Mouse (Mus musculus) MEL (cell line): Measurements from ENCODE around the gene Sall1. TPM values are rescaled to one million over a fixed set of nuclear protein-coding genes. Genes with fewer than 3 reads are reported as not detected.

Experiments
- DNase-seq: peaks from one replicate; pipeline ENCODE4 v3.0.0; 2011; ENCODE audit warnings: low read depth, low spot score
- H3K27ac ChIP-seq: 2 replicates; pipeline ENCODE4 v1.5.1; 2012; ENCODE audit warnings: low read depth, mild to moderate bottlenecking, control low read depth, low read length, moderate library complexity; ENCODE audit not compliant: control insufficient read depth
- H3K27me3 ChIP-seq, 2 experiments: fragments of 150-350 bp in 1 of 2; sonication (generic) in 1 of 2; 2 replicates each; pipeline ENCODE4 v1.6.1; 2012; ENCODE audit warnings: low read length in 2 of 2, mild to moderate bottlenecking in 2 of 2, improper control_type of control experiment in 1 of 2, moderate library complexity in 1 of 2; ENCODE audit not compliant: insufficient read depth in 2 of 2, control insufficient read depth in 1 of 2
- H3K36me3 ChIP-seq, 2 experiments: 2 replicates each; pipeline ENCODE4 v1.6.1; 2012 to 2014; ENCODE audit warnings: low read length in 2 of 2, improper control_type of control experiment in 1 of 2, inconsistent platforms in 1 of 2, mild to moderate bottlenecking in 1 of 2; ENCODE audit not compliant: insufficient read depth in 2 of 2, control insufficient read depth in 1 of 2
- H3K4me1 ChIP-seq, 2 experiments: fragments of 150-350 bp in 1 of 2; sonication (generic) in 1 of 2; 2 replicates each; pipeline ENCODE4 v1.6.1; 2012; ENCODE audit warnings: low read length in 2 of 2, improper control_type of control experiment in 1 of 2, mild to moderate bottlenecking in 1 of 2; ENCODE audit not compliant: insufficient read depth in 2 of 2, control insufficient read depth in 1 of 2
- H3K4me3 ChIP-seq, 2 experiments: fragments of 150-350 bp in 1 of 2; sonication (generic) in 1 of 2; 2 replicates each; pipeline ENCODE4 v1.5.1; 2012; ENCODE audit warnings: low read depth in 2 of 2, low read length in 2 of 2, mild to moderate bottlenecking in 2 of 2, moderate library complexity in 2 of 2, control low read depth in 1 of 2, improper control_type of control experiment in 1 of 2; ENCODE audit not compliant: control insufficient read depth in 1 of 2, insufficient read depth in 1 of 2
- H3K79me2 ChIP-seq: 2 replicates; pipeline ENCODE4 v1.6.1; 2012; ENCODE audit warnings: mild to moderate bottlenecking, low read length, moderate library complexity; ENCODE audit not compliant: control insufficient read depth, poor library complexity, insufficient read depth
- H3K9ac ChIP-seq: 2 replicates; pipeline ENCODE4 v1.6.1; 2012; ENCODE audit warnings: low read depth, mild to moderate bottlenecking, control low read depth, low read length, moderate library complexity; ENCODE audit not compliant: control insufficient read depth, poor library complexity, severe bottlenecking
- H3K9me3 ChIP-seq: fragments of 150-350 bp; sonication (generic); replicated peaks from 2 replicates; pipeline ENCODE4 v1.6.1; 2012; ENCODE audit warnings: mild to moderate bottlenecking, low read length, improper control_type of control experiment, moderate library complexity; ENCODE audit not compliant: insufficient read depth
- BHLHE40 ChIP-seq: IDR thresholded peaks from 2 replicates; pipeline ENCODE4 v1.6.1; 2012; ENCODE audit warnings: low read depth, mild to moderate bottlenecking, inconsistent platforms, low read length, improper control_type of control experiment, borderline replicate concordance
- CHD1 ChIP-seq: IDR thresholded peaks from 2 replicates; pipeline ENCODE4 v1.6.1; 2012; ENCODE audit warnings: low read depth, mild to moderate bottlenecking, inconsistent platforms, low read length, improper control_type of control experiment
- CTCF ChIP-seq, 3 experiments: IDR thresholded peaks in 2 of 3; conservative IDR thresholded peaks in 1 of 3; 2 replicates each; pipeline ENCODE4 v1.5.1; 2011 to 2012; ENCODE audit warnings: low read length in 3 of 3, low read depth in 2 of 3, mild to moderate bottlenecking in 2 of 3, improper control_type of control experiment in 1 of 3, inconsistent platforms in 1 of 3, mixed read lengths in 1 of 3, moderate library complexity in 1 of 3; ENCODE audit not compliant: control insufficient read depth in 1 of 3, insufficient read depth in 1 of 3, poor library complexity in 1 of 3, severe bottlenecking in 1 of 3
- ELF1 ChIP-seq: IDR thresholded peaks from 2 replicates; pipeline ENCODE4 v1.6.1; 2014; ENCODE audit warnings: low read depth, mild to moderate bottlenecking, inconsistent platforms, low read length, improper control_type of control experiment, moderate library complexity
- EP300 ChIP-seq, 2 experiments: IDR thresholded peaks; 2 replicates each; pipeline ENCODE4 v1.6.1; 2011; ENCODE audit warnings: improper control_type of control experiment in 2 of 2, low read length in 2 of 2, low read depth in 1 of 2, mild to moderate bottlenecking in 1 of 2
- GABPA ChIP-seq: IDR thresholded peaks from 2 replicates; pipeline ENCODE4 v1.6.1; 2012; ENCODE audit warnings: low read depth, mild to moderate bottlenecking, inconsistent platforms, low read length, improper control_type of control experiment, moderate library complexity
- GATA1 ChIP-seq: IDR thresholded peaks from 2 replicates; pipeline ENCODE4 v1.6.1; 2011; ENCODE audit warnings: low read depth, low read length, improper control_type of control experiment
- HCFC1 ChIP-seq: IDR thresholded peaks from 2 replicates; pipeline ENCODE4 v1.6.1; 2012; ENCODE audit warnings: low read depth, mild to moderate bottlenecking, inconsistent platforms, low read length, improper control_type of control experiment, moderate library complexity
- JUND ChIP-seq: IDR thresholded peaks from 2 replicates; pipeline ENCODE4 v1.6.1; 2011; ENCODE audit warnings: low read depth, mild to moderate bottlenecking, improper control_type of control experiment, low read length
- MAX ChIP-seq: IDR thresholded peaks from 2 replicates; pipeline ENCODE4 v1.6.1; 2011; ENCODE audit warnings: low read length, improper control_type of control experiment
- MEF2A ChIP-seq: IDR thresholded peaks from 2 replicates; pipeline ENCODE4 v1.6.1; 2014; ENCODE audit warnings: low read depth, mild to moderate bottlenecking, inconsistent platforms, low read length, improper control_type of control experiment; ENCODE audit not compliant: poor library complexity, insufficient replicate concordance, severe bottlenecking; ENCODE audit errors: extremely low read depth
- MXI1 ChIP-seq: IDR thresholded peaks from 2 replicates; pipeline ENCODE4 v1.6.1; 2011; ENCODE audit warnings: mild to moderate bottlenecking, low read depth, low read length, improper control_type of control experiment
- MYB ChIP-seq: IDR thresholded peaks from 2 replicates; pipeline ENCODE4 v1.6.1; 2011; ENCODE audit warnings: mild to moderate bottlenecking, low read depth, low read length, improper control_type of control experiment
- POLR2A ChIP-seq, 2 experiments: IDR thresholded peaks; 2 replicates each; pipeline ENCODE4 v1.6.1; 2011 to 2012; ENCODE audit warnings: low read length in 2 of 2, mild to moderate bottlenecking in 2 of 2, control low read depth in 1 of 2, improper control_type of control experiment in 1 of 2, low read depth in 1 of 2, moderate library complexity in 1 of 2; ENCODE audit not compliant: control insufficient read depth in 1 of 2, insufficient read depth in 1 of 2, poor library complexity in 1 of 2
- RAD21 ChIP-seq: IDR thresholded peaks from 2 replicates; pipeline ENCODE4 v1.6.1; 2011; ENCODE audit warnings: mild to moderate bottlenecking, low read depth, low read length, improper control_type of control experiment
- RCOR1 ChIP-seq: IDR thresholded peaks from 2 replicates; pipeline ENCODE4 v1.6.1; 2012; ENCODE audit warnings: low read depth, mild to moderate bottlenecking, inconsistent platforms, low read length, improper control_type of control experiment
- SMC3 ChIP-seq: IDR thresholded peaks from 2 replicates; pipeline ENCODE4 v1.6.1; 2011; ENCODE audit warnings: low read depth, low read length, improper control_type of control experiment
- TCF12 ChIP-seq: IDR thresholded peaks from 2 replicates; pipeline ENCODE4 v1.6.1; 2014; ENCODE audit warnings: low read depth, mild to moderate bottlenecking, inconsistent platforms, low read length, improper control_type of control experiment, moderate library complexity
- UBTF ChIP-seq: IDR thresholded peaks from 2 replicates; pipeline ENCODE4 v1.6.1; 2012; ENCODE audit warnings: low read depth, mild to moderate bottlenecking, inconsistent platforms, low read length, improper control_type of control experiment, moderate library complexity, borderline replicate concordance; ENCODE audit not compliant: insufficient read depth
- USF1 ChIP-seq: IDR thresholded peaks from 2 replicates; pipeline ENCODE4 v1.6.1; 2014; ENCODE audit warnings: low read depth, mild to moderate bottlenecking, inconsistent platforms, low read length, improper control_type of control experiment, moderate library complexity
- USF2 ChIP-seq, 2 experiments: IDR thresholded peaks; 2 replicates each; pipeline ENCODE4 v1.6.1; 2011 to 2012; ENCODE audit warnings: improper control_type of control experiment in 2 of 2, low read length in 2 of 2, borderline replicate concordance in 1 of 2, inconsistent platforms in 1 of 2, low read depth in 1 of 2, mild to moderate bottlenecking in 1 of 2; ENCODE audit not compliant: insufficient read depth in 1 of 2
- ZC3H11A ChIP-seq: IDR thresholded peaks from 2 replicates; pipeline ENCODE4 v1.6.1; 2012; ENCODE audit warnings: low read depth, mild to moderate bottlenecking, inconsistent platforms, low read length, improper control_type of control experiment
- ZKSCAN1 ChIP-seq: IDR thresholded peaks from 2 replicates; pipeline ENCODE4 v1.6.1; 2012; ENCODE audit warnings: low read depth, mild to moderate bottlenecking, inconsistent platforms, low read length, improper control_type of control experiment, moderate library complexity
- ZNF384 ChIP-seq: IDR thresholded peaks from 2 replicates; pipeline ENCODE4 v1.6.1; 2012; ENCODE audit warnings: low read depth, mild to moderate bottlenecking, inconsistent platforms, low read length, improper control_type of control experiment
- polyA plus RNA-seq, 2 experiments: library from polyadenylated mRNA; stranded (reverse) in 1 of 2; unstranded in 1 of 2; fragments of >175 nt in 1 of 2; fragments of >200 nt in 1 of 2; gene quantifications; 2 replicates each; pipeline versions ENCODE4 v1.2.1 to v1.2.4; 2012; ENCODE audit warnings: low replicate concordance in 2 of 2, low read depth in 1 of 2; ENCODE audit not compliant: insufficient read length in 2 of 2, insufficient read depth in 1 of 2, missing spikeins in 1 of 2
- total RNA-seq: library from RNA; depleted of rRNA; stranded (reverse); fragments of 300-350 nt; gene quantifications from 2 replicates; pipeline ENCODE4 v1.2.3, GENCODE M21; 2012

Sall1 gene
- total and polyA plus RNA-seq, 3 experiments: not detected

DNA sequence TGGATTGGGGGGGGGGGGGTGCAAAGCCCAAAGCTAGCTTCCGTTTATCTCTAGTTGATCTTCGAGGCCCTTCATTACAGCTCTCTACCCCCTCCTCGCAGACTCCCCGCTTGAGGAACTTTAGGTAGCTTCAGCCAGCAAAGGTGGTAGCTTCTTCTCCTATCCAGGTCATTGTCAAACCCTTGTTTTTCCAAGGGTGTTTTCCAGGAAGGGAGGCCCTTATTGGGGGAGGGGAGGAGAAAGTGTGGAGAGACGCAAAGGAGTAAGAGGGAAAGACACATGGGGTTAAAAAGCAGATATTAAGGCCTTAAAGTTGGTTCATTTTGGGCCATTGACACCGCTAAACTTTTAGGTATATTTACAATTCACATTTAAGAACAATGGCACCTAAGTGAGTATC, 19.2 kb downstream of the Sall1 start:
- Histone ChIP-seq H3K27ac (no peak overlapping the region), H3K4me1 (no peaks in the 10 kb centered on the region), H3K36me3 (no peaks in the 10 kb centered on the region), H3K27me3 (no peaks in the 10 kb centered on the region), H3K9me3 (no peaks in the 10 kb centered on the region), H3K79me2 (no peaks in the 10 kb centered on the region), H3K4me3 (no peak overlapping the region), H3K9ac (no peak overlapping the region)
- no peak for DNase-seq
- TF ChIP-seq MYB: no peak
- no peak for TF ChIP-seq BHLHE40
- TF ChIP-seq USF1: no peak
- TF ChIP-seq UBTF: no peak
- TF ChIP-seq CTCF (IDR thresholded peaks at IDR 0.05 in 2 of 3, conservative IDR thresholded peaks at IDR 0.05 in 1 of 3; ENCODE audit: control insufficient read depth in 1 of 3, insufficient read depth in 1 of 3, low read depth in 2 of 3, low read length in 3 of 3, poor library complexity in 1 of 3, severe bottlenecking in 1 of 3): no peak
- no peak for TF ChIP-seq GATA1
- no peak for TF ChIP-seq JUND
- no peak for TF ChIP-seq MAX
- TF ChIP-seq USF2 (IDR thresholded peaks at IDR 0.05; ENCODE audit: borderline replicate concordance in 1 of 2, insufficient read depth in 1 of 2, low read depth in 1 of 2, low read length in 2 of 2): no peak
- no peak for TF ChIP-seq SMC3
- TF ChIP-seq ZKSCAN1: no peak
- TF ChIP-seq RCOR1: no peak
- no peak for TF ChIP-seq RAD21
- TF ChIP-seq ZC3H11A: no peak
- no peak for TF ChIP-seq POLR2A (IDR thresholded peaks at IDR 0.05; ENCODE audit: control insufficient read depth in 1 of 2, insufficient read depth in 1 of 2, low read depth in 1 of 2, low read length in 2 of 2, poor library complexity in 1 of 2)
- no peak for TF ChIP-seq EP300 (IDR thresholded peaks at IDR 0.05; ENCODE audit: low read depth in 1 of 2, low read length in 2 of 2)
- no peak for TF ChIP-seq HCFC1

DNA sequence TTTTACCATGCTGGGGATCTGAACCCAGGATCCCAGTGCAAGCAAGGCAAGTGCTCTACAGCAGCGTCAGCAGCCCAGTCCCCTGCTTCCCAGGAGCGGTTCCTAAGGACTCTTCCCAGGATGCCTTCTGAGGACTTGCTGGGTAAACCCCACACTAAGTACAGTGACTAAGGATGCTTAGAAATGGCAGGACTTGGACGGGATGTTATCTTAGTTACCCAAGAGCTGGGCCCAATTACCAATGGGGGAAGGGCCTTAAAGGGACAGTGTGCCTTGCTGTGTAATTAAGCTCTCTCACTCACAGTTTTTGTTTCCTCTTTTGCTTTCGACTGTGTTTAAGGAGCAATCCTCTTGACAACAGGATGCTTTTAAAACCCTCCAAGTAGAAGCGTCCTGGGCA, 22.8 kb downstream of the Sall1 start:
- Histone ChIP-seq H3K4me1 (no peaks in the 10 kb centered on the region), H3K36me3 (no peaks in the 10 kb centered on the region), H3K27ac (no peak overlapping the region)
- DNase-seq: no peak
- TF ChIP-seq MXI1 (no peak), ZNF384 (no peak), ELF1 (no peak), BHLHE40 (no peak), MEF2A (no peak), USF1 (no peak), HCFC1 (no peak), GABPA (no peak), TCF12 (no peak), UBTF (no peak), CHD1 (no peak)
- TF ChIP-seq, all 39 proteins: peak for 0
- no peaks in the 10 kb centered on the region for H3K79me2 ChIP-seq
- H3K9me3 ChIP-seq: no peaks in the 10 kb centered on the region
- H3K4me3 ChIP-seq: no peak overlapping the region
- H3K9ac ChIP-seq: no peak overlapping the region
- no peaks in the 10 kb centered on the region for H3K27me3 ChIP-seq
